Mouse (Mus musculus) cerebellum, adult 2 months (tissue): ENCODE results near the gene Oosp1. TPM values are rescaled to one million over a fixed set of nuclear protein-coding genes. Genes with fewer than 3 reads are reported as not detected.

Source experiments
- DNase-seq, 2 experiments: peaks; one replicate each; pipeline ENCODE4 v3.0.0; 2021
- H3K27ac ChIP-seq: fragments of 200-500 bp; 2 replicates; pipeline ENCODE4 v1.5.1; 2012; ENCODE audit warnings: low read length, control low read depth, inconsistent platforms; ENCODE audit not compliant: insufficient read depth
- H3K27me3 ChIP-seq: fragments of 200-500 bp; 2 replicates; pipeline ENCODE4 v1.6.1; 2012; ENCODE audit warnings: inconsistent platforms, mild to moderate bottlenecking, low read length, moderate library complexity; ENCODE audit not compliant: control insufficient read depth, insufficient read depth
- H3K4me1 ChIP-seq: fragments of 200-500 bp; 2 replicates; pipeline ENCODE4 v1.6.1; 2011; ENCODE audit warnings: low read length; ENCODE audit not compliant: control insufficient read depth, insufficient read depth
- H3K4me3 ChIP-seq: fragments of 200-500 bp; replicated peaks from 2 replicates; pipeline ENCODE3; 2011; ENCODE audit warnings: mild to moderate bottlenecking, low read depth, low read length, control low read depth; ENCODE audit not compliant: insufficient read depth
- CTCF ChIP-seq: fragments of 200-500 bp; IDR thresholded peaks from 2 replicates; pipeline ENCODE4 v1.5.1; 2011; ENCODE audit warnings: low read depth, mild to moderate bottlenecking, control low read depth, low read length, moderate library complexity, borderline replicate concordance; ENCODE audit not compliant: insufficient read depth
- POLR2A ChIP-seq: fragments of 200-500 bp; IDR thresholded peaks from 2 replicates; pipeline ENCODE4 v1.6.1; 2011; ENCODE audit warnings: low read length, control low read depth, borderline replicate concordance; ENCODE audit not compliant: insufficient read depth
- WGBS: fragments of 180-500 bp; shearing (Covaris S2); methylation state at CpG from one replicate; pipeline ENCODE4 v1.1.7; 2018; 5-methylcytosine and 5-hydroxymethylcytosine counted together
- polyA plus RNA-seq: library from polyadenylated mRNA; depleted of rRNA; stranded (reverse); fragments of >200 nt; gene quantifications from 2 replicates; pipeline ENCODE4 v1.2.3, GENCODE M21; 2012; rRNA removed

Gene Oosp1
- polyA plus RNA-seq, 1 experiment: not detected

DNA sequence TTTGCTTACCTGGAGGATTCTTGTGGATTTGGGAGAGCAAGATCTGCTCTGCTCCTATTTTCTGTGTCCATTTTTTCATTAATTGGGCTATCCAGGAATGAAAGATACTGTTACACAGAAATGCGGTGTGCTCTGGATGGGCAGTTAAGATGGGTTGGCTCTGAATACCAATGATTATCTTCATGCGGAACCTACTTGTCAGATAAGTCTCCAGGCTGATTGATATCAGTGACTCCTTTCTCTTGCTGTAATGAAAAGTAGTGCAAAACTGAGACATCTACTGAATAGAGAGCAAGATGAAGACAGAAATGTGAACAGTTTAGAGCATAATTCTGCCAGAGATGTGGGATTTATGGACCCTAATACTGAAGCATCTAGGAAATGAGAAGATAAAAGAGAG, 67.4 kb downstream of the Oosp1 start, which contains the start of gene Ms4a2:
Ms4a2 (minus strand) TSS at position 169 of the 400 bp plus-strand sequence.
- TF ChIP-seq POLR2A (no peak), CTCF (no peak)
- WGBS: 90% methylated on average over 2 of the region's 2 CpGs

DNA sequence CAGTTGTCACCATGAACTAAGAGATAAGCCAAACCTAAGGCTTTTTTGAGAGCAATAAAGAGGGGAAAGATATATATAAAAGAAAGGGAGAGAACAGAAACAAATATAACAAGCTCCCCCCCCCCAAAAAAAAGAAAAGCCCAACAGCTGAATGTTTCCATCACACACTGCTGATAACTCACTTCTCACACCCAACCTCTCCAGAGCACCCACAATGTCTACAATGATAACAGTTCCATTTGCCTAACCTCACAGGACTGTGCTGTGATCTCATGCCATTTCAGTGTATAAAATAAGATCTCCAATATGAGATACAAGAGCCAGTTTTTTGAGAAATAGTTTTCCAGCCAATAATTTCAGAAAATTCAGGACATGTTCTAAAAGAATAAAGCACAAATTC, 73.0 kb downstream of the Oosp1 start:
- Histone ChIP-seq H3K27ac (no peak overlapping the region), H3K27me3 (no peaks in the 10 kb centered on the region), H3K4me1 (no peaks in the 10 kb centered on the region), H3K4me3 (no peak overlapping the region)
- TF ChIP-seq POLR2A (no peak), CTCF (no peak)
- no peak for DNase-seq

More for the DNA sequence above, 67.4 kb downstream of the Oosp1 start, which contains the start of gene Ms4a2:
- Histone ChIP-seq H3K27ac (no peak within 1 kb of the TSS), H3K4me1 (no peaks in the 10 kb centered on the region), H3K27me3 (no peaks in the 10 kb centered on the region), H3K4me3 (no peak within 1 kb of the TSS)
- no peak for DNase-seq

Other genes starting within 250 kb of the Oosp1 start
- 0.16 and 0.24 TPM in 2 replicates for gene Ms4a4b, start 247.6 kb downstream of the Oosp1 start, polyA plus RNA-seq
- 0.25 and 0.32 TPM in 2 replicates for gene Ms4a6c, start 221.8 kb downstream of the Oosp1 start, polyA plus RNA-seq
- gene Gm8369, start 205.2 kb downstream of the Oosp1 start, polyA plus RNA-seq: not detected in 2 replicates
- gene Ms4a6b, start 174.6 kb downstream of the Oosp1 start, polyA plus RNA-seq: 0.43 and 0.57 TPM in 2 replicates
- 0.10 and 0.28 TPM in 2 replicates for gene Ms4a4d, start 154.3 kb downstream of the Oosp1 start, polyA plus RNA-seq
- 0.48 and 0.54 TPM in 2 replicates for gene Ms4a6d, start 86.3 kb downstream of the Oosp1 start, polyA plus RNA-seq
- gene Ms4a2, start 67.4 kb downstream of the Oosp1 start, polyA plus RNA-seq: not detected in 2 replicates
- not detected in 2 replicates for gene Ms4a3, start 50.3 kb downstream of the Oosp1 start, polyA plus RNA-seq
- gene Oosp2, start 30.6 kb downstream of the Oosp1 start, polyA plus RNA-seq: not detected in 2 replicates
- not detected in 2 replicates for gene Oosp3, start 5.9 kb upstream of the Oosp1 start, polyA plus RNA-seq
- gene Gif, start 56.4 kb upstream of the Oosp1 start, polyA plus RNA-seq: not detected in 2 replicates
- gene Mrpl16, start 79.2 kb upstream of the Oosp1 start, polyA plus RNA-seq: 41.0 and 41.6 TPM in 2 replicates
- 58.1 and 63.1 TPM in 2 replicates for gene Stx3, start 128.3 kb upstream of the Oosp1 start, polyA plus RNA-seq
- 0.11 TPM in 1 of 2 replicates, not detected in the other for gene Olfr1417, start 148.1 kb upstream of the Oosp1 start, polyA plus RNA-seq
- not detected in 2 replicates for gene Olfr1418, start 169.9 kb upstream of the Oosp1 start, polyA plus RNA-seq
- gene Olfr1419, start 184.0 kb upstream of the Oosp1 start, polyA plus RNA-seq: 0.11 TPM in 1 of 2 replicates, not detected in the other
- 0.05 TPM in 1 of 2 replicates, not detected in the other for gene Olfr1420, start 195.4 kb upstream of the Oosp1 start, polyA plus RNA-seq
- 21.7 and 22.3 TPM in 2 replicates for gene Patl1, start 221.2 kb upstream of the Oosp1 start, polyA plus RNA-seq